Mouse (Mus musculus) midbrain, embryonic 10.5 days (tissue): Measurements from ENCODE around the gene Cdc7. TPM values are rescaled to one million over a fixed set of nuclear protein-coding genes. Genes with fewer than 3 reads are reported as not detected.
"Not testable (repeated sequence)": the region's sequence is repeated elsewhere in the genome, so short reads cannot be mapped to it uniquely, and the experiment has no call there.

Source experiments
- DNase-seq: peaks from one replicate; pipeline ENCODE4 v3.0.0-alpha.2; 2017; ENCODE audit warnings: low spot score
- H3K27ac ChIP-seq: fragments of 300-500 bp; sonication (generic); replicated peaks from 2 replicates; pipeline ENCODE4 v1.5.1; 2016; ENCODE audit warnings: mild to moderate bottlenecking
- H3K27me3 ChIP-seq: fragments of 300-500 bp; sonication (generic); 2 replicates; pipeline ENCODE4 v1.6.1; 2016; ENCODE audit warnings: low read depth, mild to moderate bottlenecking; ENCODE audit not compliant: poor library complexity, severe bottlenecking
- H3K36me3 ChIP-seq: fragments of 300-500 bp; sonication (generic); 2 replicates; pipeline ENCODE4 v1.6.1; 2016; ENCODE audit warnings: mild to moderate bottlenecking, moderate library complexity
- H3K4me1 ChIP-seq: fragments of 300-500 bp; sonication (generic); 2 replicates; pipeline ENCODE4 v1.6.1; 2016
- H3K4me3 ChIP-seq: fragments of 300-500 bp; sonication (generic); 2 replicates; pipeline ENCODE4 v1.5.1; 2016; ENCODE audit warnings: mild to moderate bottlenecking, moderate library complexity
- H3K9me3 ChIP-seq: fragments of 300-500 bp; sonication (generic); replicated peaks from 2 replicates; pipeline ENCODE4 v1.6.1; 2016; ENCODE audit warnings: mild to moderate bottlenecking
- WGBS: fragments of 180-500 bp; shearing (Covaris S2); methylation state at CpG from one replicate; pipeline ENCODE4 v1.1.7; 2016; 5-methylcytosine and 5-hydroxymethylcytosine counted together
- polyA plus RNA-seq: library from polyadenylated mRNA; unstranded; fragments of >200 nt; fragmentation: Nextera tagmentation; extraction: Ambion mirVana; gene quantifications from 2 replicates; pipeline ENCODE4 v1.2.1, GENCODE M21; 2016

Gene Cdc7
- polyA plus RNA-seq, 1 experiment from 2014 or later, result 63.5 TPM

- peaks cover 25% of the 10 kb centered on the region for H3K4me1 ChIP-seq
- H3K36me3 ChIP-seq, result peaks cover 63% of the 10 kb centered on the region
- 93% methylated on average over 1 of the region's 1 CpGs for WGBS
- no peak overlapping the region for H3K4me3 ChIP-seq
- no peaks in the 10 kb centered on the region for H3K27me3 ChIP-seq
- no peak overlapping the region for H3K27ac ChIP-seq
- no peaks in the 10 kb centered on the region for H3K9me3 ChIP-seq
- DNase-seq, result no peak
Measured at GRCm38 (mm10) chr5:106967578-106967977, 3.5 kb downstream of the Cdc7 start.

- Histone ChIP-seq H3K4me1 (no peaks in the 10 kb centered on the region), H3K36me3 (peaks cover 99% of the 10 kb centered on the region), H3K27ac (no peak overlapping the region), H3K27me3 (no peaks in the 10 kb centered on the region), H3K9me3 (no peaks in the 10 kb centered on the region), H3K4me3 (no peak overlapping the region)
- 91% methylated on average over 7 of the region's 7 CpGs for WGBS
- DNase-seq, result no peak
Measured at GRCm38 (mm10) chr5:106973883-106974282, 9.8 kb downstream of the Cdc7 start.

GRCm38 (mm10) chr5:106979156-106979555 lies 15.0 kb downstream of the Cdc7 start:
- 93% methylated on average over 7 of the region's 7 CpGs for WGBS
- Histone ChIP-seq H3K4me1 (no peaks in the 10 kb centered on the region), H3K4me3 (no peak overlapping the region), H3K27ac (no peak overlapping the region), H3K27me3 (no peaks in the 10 kb centered on the region), H3K9me3 (no peaks in the 10 kb centered on the region), H3K36me3 (peaks cover 92% of the 10 kb centered on the region)
- no peak for DNase-seq

GRCm38 (mm10) chr5:106982298-106982952 lies 18.3 kb downstream of the Cdc7 start:
- Histone ChIP-seq H3K9me3 (no peaks in the 10 kb centered on the region), H3K4me3 (no peak overlapping the region), H3K36me3 (peaks cover 86% of the 10 kb centered on the region), H3K27ac (no peak overlapping the region), H3K4me1 (no peaks in the 10 kb centered on the region), H3K27me3 (no peaks in the 10 kb centered on the region)
- no peak for DNase-seq
- 89% methylated on average over 7 of the region's 7 CpGs for WGBS

GRCm38 (mm10) chr5:106984934-106985333 lies 20.8 kb downstream of the Cdc7 start:
- H3K4me3 ChIP-seq, result not testable (repeated sequence)
- peaks cover 61% of the 10 kb centered on the region for H3K36me3 ChIP-seq
- 93% methylated on average over 3 of the region's 3 CpGs for WGBS

GRCm38 (mm10) chr5:106985594-106985993 lies 21.5 kb downstream of the Cdc7 start:
- H3K27ac ChIP-seq, result no peak overlapping the region
- DNase-seq, result no peak
- H3K4me1 ChIP-seq, result no peaks in the 10 kb centered on the region
- H3K9me3 ChIP-seq, result no peaks in the 10 kb centered on the region
- peaks cover 56% of the 10 kb centered on the region for H3K36me3 ChIP-seq
- WGBS, result 92% methylated on average over 2 of the region's 2 CpGs
- no peaks in the 10 kb centered on the region for H3K27me3 ChIP-seq
- H3K4me3 ChIP-seq, result no peak overlapping the region

More at GRCm38 (mm10) chr5:106984934-106985333, 20.8 kb downstream of the Cdc7 start:
- not testable (repeated sequence) for H3K27me3 ChIP-seq, H3K27ac ChIP-seq, DNase-seq, H3K4me1 ChIP-seq, H3K9me3 ChIP-seq

- H3K36me3 ChIP-seq, result peaks cover 26% of the 10 kb centered on the region
- H3K4me3 ChIP-seq, result no peak overlapping the region
- no peak for DNase-seq
- H3K9me3 ChIP-seq, result no peaks in the 10 kb centered on the region
- H3K4me1 ChIP-seq, result no peaks in the 10 kb centered on the region
- 79% methylated on average over 8 of the region's 8 CpGs for WGBS
- no peaks in the 10 kb centered on the region for H3K27me3 ChIP-seq
- no peak overlapping the region for H3K27ac ChIP-seq
Measured at GRCm38 (mm10) chr5:106989181-106989580, 25.1 kb downstream of the Cdc7 start.

GRCm38 (mm10) chr5:106989786-106990185 lies 25.7 kb downstream of the Cdc7 start:
- no peak overlapping the region for H3K4me3 ChIP-seq
- no peaks in the 10 kb centered on the region for H3K27me3 ChIP-seq
- peaks cover 4% of the 10 kb centered on the region; the same call in 1 of the 2 replicates for H3K4me1 ChIP-seq
- no peaks in the 10 kb centered on the region for H3K9me3 ChIP-seq
- no peak for DNase-seq
- H3K36me3 ChIP-seq, result peaks cover 20% of the 10 kb centered on the region
- 85% methylated on average over 12 of the region's 12 CpGs for WGBS
- H3K27ac ChIP-seq, result no peak overlapping the region

GRCm38 (mm10) chr5:106990639-106991299 lies 26.6 kb downstream of the Cdc7 start:
- Histone ChIP-seq H3K4me3 (no peak overlapping the region), H3K27ac (no peak overlapping the region), H3K27me3 (no peaks in the 10 kb centered on the region), H3K9me3 (no peaks in the 10 kb centered on the region), H3K4me1 (peaks cover 8% of the 10 kb centered on the region; the same call in 1 of the 2 replicates), H3K36me3 (peaks cover 14% of the 10 kb centered on the region)
- DNase-seq, result peak; percentile 66
- 54% methylated on average over 14 of the region's 14 CpGs for WGBS

- no peak overlapping the region for H3K27ac ChIP-seq
- no peak overlapping the region for H3K4me3 ChIP-seq
- peaks cover 7% of the 10 kb centered on the region for H3K36me3 ChIP-seq
- no peaks in the 10 kb centered on the region for H3K9me3 ChIP-seq
- peaks cover 13% of the 10 kb centered on the region for H3K4me1 ChIP-seq
- no peak for DNase-seq
- WGBS, result 75% methylated on average over 8 of the region's 8 CpGs
- H3K27me3 ChIP-seq, result no peaks in the 10 kb centered on the region
Measured at GRCm38 (mm10) chr5:106991300-106991929, 27.3 kb downstream of the Cdc7 start.

GRCm38 (mm10) chr5:106994716-106995115 lies 30.6 kb downstream of the Cdc7 start:
- Histone ChIP-seq H3K27me3 (no peaks in the 10 kb centered on the region), H3K4me3 (no peak overlapping the region), H3K36me3 (no peaks in the 10 kb centered on the region), H3K27ac (no peak overlapping the region), H3K4me1 (peaks cover 16% of the 10 kb centered on the region), H3K9me3 (no peaks in the 10 kb centered on the region)
- no peak for DNase-seq
- 35% methylated on average over 3 of the region's 3 CpGs for WGBS

GRCm38 (mm10) chr5:106995886-106996538 lies 31.9 kb downstream of the Cdc7 start:
- H3K4me3 ChIP-seq, result no peak overlapping the region
- peak; percentile 41 for DNase-seq
- 46% methylated on average over 5 of the region's 5 CpGs for WGBS
- H3K27ac ChIP-seq, result 0 out of 2 replicates have a peak overlapping the region, but pooled peaks have one; percentile 42
- H3K27me3 ChIP-seq, result no peaks in the 10 kb centered on the region
- H3K4me1 ChIP-seq, result peaks cover 16% of the 10 kb centered on the region
- no peaks in the 10 kb centered on the region for H3K9me3 ChIP-seq
- H3K36me3 ChIP-seq, result no peaks in the 10 kb centered on the region
